Mouse (Mus musculus) neural tube, embryonic 10.5 days (tissue): Measurements from ENCODE around the gene Hdac4.
A peak's percentile ranks its signal among the peaks of the same experiment; 100 is the strongest.

Experiments used
- DNase-seq: peaks from one replicate; pipeline ENCODE4 v3.0.0-alpha.2; 2017; ENCODE audit warnings: low spot score; ENCODE audit errors: extremely low spot score

Gene Hdac4

GRCm38 (mm10) chr1:91922235-91923152 lies 273.0 kb downstream of the Hdac4 start:
- DNase-seq, result no peak

- no peak for DNase-seq
Observed at GRCm38 (mm10) chr1:91921702-91922101, 273.8 kb downstream of the Hdac4 start.

- no peak for DNase-seq
Observed at GRCm38 (mm10) chr1:91921279-91921678, 274.2 kb downstream of the Hdac4 start.

GRCm38 (mm10) chr1:91920038-91920589 lies 275.4 kb downstream of the Hdac4 start:
- no peak for DNase-seq

GRCm38 (mm10) chr1:91918257-91918800 lies 277.2 kb downstream of the Hdac4 start:
- DNase-seq, result no peak

GRCm38 (mm10) chr1:91917596-91917995 lies 277.9 kb downstream of the Hdac4 start:
- DNase-seq, result no peak

GRCm38 (mm10) chr1:91915961-91916360 lies 279.5 kb downstream of the Hdac4 start:
- DNase-seq, result no peak

- DNase-seq, result no peak
Observed at GRCm38 (mm10) chr1:91914648-91915047, 280.9 kb downstream of the Hdac4 start.

- peak; percentile 68 for DNase-seq
Observed at GRCm38 (mm10) chr1:91913850-91914249, 281.6 kb downstream of the Hdac4 start.

GRCm38 (mm10) chr1:91912227-91913119 lies 283.0 kb downstream of the Hdac4 start:
- peak; percentile 31 for DNase-seq

- no peak for DNase-seq
Observed at GRCm38 (mm10) chr1:91905268-91905667, 290.2 kb downstream of the Hdac4 start.

GRCm38 (mm10) chr1:91903241-91903981 lies 292.1 kb downstream of the Hdac4 start:
- no peak for DNase-seq

GRCm38 (mm10) chr1:91897078-91897477 lies 298.4 kb downstream of the Hdac4 start:
- DNase-seq, result no peak

GRCm38 (mm10) chr1:91894286-91894685 lies 301.2 kb downstream of the Hdac4 start:
- DNase-seq, result no peak

- DNase-seq, result no peak
Observed at GRCm38 (mm10) chr1:91893598-91893997, 301.9 kb downstream of the Hdac4 start.

- no peak for DNase-seq
Observed at GRCm38 (mm10) chr1:91883115-91883514, 312.4 kb downstream of the Hdac4 start.

- DNase-seq, result no peak
Observed at GRCm38 (mm10) chr1:91880899-91881298, 314.6 kb downstream of the Hdac4 start.

- no peak for DNase-seq
Observed at GRCm38 (mm10) chr1:91880156-91880555, 315.3 kb downstream of the Hdac4 start.
